Mouse (Mus musculus) right cerebral cortex, adult 2 months (tissue): Measurements from ENCODE around the gene Gpnmb.

Experiments
- DNase-seq, 2 experiments: peaks; one replicate each; pipeline ENCODE4 v3.0.0; 2021 to 2022; ENCODE audit warnings: low spot score in 2 of 2

Gpnmb gene

DNA sequence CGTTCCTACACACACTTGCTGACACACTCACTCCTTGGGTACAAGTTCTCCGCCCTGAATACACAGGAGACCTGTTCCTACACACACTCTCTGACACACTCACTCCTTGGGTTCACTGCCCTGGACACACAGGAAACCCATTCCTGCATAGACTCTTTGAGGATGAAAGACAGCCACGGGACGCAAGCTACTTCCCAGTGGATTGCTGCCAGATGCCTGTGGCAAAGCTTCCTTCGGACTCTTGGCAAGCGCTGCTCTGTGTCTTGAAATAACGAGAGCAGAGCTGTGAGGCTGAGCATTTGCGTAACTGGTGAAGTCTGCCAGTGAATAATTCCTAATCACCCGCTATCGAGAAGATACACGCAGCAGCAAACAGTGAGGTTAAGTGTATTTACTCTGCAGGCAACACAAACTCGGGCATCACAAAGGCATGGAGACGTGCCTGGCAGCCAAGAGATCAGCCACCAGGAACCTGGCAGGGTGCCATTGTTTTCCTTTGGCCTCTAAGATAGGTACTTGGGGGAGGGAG, 60.7 kb downstream of the Gpnmb start:
- peak; percentile 63 to 77 for DNase-seq

DNA sequence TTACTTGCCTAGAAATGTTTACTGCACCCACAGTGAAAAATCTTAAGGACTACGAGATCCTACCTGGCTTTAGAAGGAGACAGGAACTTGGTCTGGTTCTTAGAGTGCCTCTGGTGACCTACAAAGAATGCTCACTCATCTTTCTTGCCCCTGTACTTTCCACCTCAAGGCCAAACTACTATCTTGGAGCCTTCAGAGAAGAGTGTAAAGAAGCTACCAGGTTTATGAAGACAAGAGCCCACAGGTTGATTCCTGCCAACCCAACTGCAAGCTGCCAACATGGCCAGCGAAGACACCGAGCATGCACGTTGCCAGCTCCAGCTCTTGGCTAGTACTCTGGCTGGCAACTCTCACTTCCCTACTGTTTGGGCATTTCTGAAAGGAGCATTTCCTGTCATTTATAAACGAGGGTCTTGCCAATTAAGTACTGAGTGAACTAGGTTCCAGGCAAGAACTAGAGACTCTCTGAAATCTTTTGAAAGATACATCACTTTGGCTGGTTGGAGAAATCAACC, 61.3 kb downstream of the Gpnmb start:
- DNase-seq, result no peak

DNA sequence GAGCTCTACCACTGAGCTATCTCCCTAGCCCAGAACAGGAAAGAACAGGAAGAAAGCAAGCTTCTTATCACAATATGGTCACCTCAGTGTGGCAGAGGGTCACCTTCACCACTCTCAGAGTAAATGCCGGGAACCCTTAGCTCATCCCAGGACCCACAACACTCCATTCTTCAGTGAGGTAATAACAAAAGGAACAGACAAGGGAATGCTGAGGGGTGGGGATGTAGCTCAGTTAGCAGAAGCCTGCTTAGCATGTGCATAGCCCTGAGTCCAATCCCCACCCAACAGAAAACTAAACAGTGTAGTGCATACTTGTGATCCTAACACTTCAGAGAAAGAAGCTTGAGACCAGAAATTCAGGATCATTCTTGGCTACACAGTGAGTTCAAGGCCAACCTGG, 62.7 kb downstream of the Gpnmb start:
- DNase-seq, result no peak

DNA sequence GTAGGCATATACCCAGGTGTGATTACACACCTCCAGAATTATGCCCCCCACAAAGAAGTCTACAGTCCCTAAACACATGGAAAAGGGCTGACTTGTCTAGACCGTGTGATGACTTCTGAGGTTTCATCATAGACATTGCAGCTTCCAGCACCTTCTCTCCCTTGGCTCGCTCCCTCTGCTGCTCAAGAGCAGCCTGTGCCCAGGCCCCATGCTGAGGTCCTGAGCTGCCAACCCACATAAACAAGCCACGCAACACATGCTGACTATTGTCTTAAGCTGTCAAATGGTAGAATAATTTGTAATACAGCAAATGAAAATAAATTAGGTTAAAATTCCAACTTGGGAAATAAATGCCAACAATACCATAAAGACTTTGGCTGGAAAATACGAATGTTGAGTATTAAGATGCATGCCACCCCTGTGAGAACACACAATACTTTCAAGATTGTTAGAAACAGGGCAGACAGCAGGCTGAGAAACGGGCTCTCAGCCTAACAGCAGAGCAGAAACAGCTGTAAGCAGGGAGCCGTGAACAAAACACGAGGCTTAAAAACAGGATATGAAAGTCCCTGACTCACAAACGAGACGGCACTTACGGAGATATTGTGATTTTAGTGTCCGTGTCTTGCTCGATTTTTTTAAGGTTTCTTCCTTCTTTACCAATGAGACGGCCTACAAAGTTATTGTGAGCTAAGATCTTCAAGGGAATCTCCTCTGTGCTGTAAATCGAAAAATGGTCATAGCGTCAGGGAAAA, 70.6 kb downstream of the Gpnmb start:
- DNase-seq, result no peak

DNA sequence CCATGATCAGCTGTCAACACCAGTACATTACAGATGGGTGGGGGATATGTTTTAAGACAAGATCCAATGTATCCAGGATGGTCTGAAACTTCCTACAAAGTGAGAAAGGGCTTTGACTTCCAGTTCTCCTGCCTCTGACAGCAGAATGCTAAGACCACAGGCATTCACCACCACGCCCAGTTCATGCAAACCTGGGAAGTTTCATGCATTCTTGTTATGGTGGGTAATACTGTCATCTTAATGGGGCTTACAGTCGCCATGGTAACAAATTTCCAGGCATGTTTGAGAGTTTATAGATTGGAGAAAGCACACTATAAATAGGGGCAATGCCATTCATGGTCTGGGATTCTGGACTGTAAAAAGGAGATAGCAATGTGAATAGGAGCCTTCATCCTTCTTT, 72.8 kb downstream of the Gpnmb start:
- no peak for DNase-seq

DNA sequence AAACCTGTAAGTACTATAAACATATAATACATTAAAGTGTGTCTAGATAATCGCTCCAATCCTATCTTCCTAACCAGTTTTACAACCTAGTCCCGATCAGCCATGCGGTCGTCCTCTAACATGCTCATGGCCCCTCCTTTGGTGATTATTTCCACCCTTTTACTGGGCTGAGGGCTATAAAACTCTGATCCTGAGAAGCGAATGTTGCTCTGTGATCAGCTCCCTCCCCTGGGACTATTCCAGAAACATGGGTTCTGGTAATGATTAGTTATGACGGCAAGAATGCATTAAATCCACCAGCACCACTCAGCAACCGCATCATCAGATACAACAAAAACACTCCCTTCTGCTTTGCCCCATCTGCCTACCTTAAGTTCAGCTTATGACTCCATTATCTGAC, 77.5 kb downstream of the Gpnmb start:
- DNase-seq, result no peak

DNA sequence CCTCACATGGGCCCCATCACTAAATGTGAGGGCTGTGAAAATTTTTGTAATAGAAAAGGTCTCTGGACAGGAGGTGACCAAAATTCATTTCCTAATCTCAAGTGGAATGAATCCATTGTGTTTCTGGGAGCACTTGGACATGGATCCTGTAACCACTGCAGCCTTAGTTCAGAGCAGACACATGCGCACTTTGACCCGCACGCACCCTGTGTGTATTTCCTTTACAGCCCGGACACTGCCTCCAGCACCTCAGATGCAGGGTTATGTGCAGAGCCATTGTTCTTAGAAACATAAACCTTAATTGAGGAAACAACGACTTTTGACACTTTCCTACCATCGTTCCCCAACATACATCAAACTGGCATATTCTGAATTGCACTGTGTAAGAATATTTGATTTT, 78.1 kb downstream of the Gpnmb start:
- no peak for DNase-seq

DNA sequence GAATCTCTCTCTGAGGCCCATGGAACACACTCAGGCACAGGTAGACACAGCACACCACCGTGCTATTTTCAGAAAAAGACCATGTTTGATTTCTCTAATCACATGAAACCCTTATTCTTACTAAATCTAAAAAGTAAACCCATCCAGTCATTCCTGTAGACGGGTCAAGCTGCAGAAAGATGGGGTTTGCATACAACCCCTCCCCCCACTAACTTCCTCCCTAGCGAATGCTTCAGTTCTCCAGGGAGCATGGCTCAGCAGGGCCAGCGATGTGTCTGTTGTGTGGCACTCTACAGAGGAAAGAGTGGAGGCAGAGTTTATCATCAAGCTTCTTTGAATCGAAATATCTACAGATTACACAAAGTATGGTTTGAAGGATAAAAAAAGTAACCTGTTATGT, 79.2 kb downstream of the Gpnmb start:
- DNase-seq, result no peak

DNA sequence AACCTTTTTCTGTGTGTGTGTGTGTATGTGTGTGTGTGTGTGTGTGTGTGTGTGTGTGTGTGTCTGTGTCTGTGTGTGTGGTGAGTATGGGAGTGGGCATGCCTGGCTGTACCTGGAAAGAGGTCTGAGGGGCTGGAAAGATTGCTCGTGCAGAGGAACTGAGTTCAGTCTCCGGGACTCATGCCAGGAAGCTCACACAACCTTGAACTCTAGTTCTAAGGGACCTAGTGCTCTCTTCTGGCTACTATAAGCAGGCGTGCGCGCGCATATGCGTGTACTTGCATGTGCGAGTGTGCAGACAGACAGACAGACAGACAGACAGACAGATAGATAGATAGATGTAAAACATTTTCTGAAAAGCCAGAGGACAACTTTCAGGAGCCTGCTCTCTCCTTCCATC, 79.9 kb downstream of the Gpnmb start:
- DNase-seq, result no peak

DNA sequence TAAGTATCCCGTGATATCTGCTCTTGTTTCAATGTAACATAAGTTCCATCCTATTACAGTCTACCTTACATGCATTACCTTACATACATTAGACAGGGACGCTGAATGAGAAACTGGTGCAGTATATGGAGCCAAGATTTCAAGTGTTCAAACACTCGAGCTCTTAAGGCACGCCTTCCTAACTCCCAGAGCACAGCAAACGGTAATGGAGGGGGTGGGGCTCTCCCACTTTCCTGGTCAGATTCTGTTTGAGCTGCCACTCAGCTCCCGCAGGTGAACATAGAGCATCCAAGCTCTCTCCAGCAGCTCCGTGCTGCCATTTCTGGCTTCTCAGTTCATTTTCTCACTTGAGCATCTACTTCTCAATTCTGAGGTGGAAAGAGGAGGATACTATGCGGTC, 82.1 kb downstream of the Gpnmb start:
- no peak for DNase-seq

DNA sequence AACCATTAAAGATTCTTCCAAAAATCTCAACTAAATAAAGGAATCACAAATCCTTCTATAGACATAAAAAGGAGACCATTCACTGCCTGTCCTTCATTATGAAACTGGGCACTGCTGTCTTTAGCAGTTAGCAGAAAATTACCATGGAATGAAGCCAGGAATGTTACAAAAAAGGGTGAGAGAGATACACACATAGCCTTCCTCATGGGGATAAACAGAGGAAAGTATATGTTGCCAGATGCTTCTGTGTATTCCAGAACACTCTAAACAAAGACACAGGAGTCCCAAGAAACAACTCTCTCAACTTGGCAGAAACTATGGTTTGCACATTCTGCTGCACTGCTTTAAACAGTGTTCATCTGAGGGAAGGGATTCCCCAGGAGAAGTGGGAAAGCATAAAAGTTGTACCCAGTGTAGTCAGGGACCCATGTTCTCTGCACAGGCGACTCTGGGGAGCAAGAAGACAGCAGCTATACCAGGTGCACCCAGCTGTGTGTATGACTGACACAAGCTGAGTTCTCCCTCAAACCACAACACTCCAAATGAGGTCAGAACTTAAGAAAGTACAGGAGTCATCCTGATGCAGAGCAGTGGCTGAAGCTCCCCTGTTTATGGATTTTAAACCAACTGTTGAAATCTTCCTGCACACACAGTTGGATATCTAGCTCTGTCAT, 83.3 kb downstream of the Gpnmb start:
- DNase-seq, result no peak

DNA sequence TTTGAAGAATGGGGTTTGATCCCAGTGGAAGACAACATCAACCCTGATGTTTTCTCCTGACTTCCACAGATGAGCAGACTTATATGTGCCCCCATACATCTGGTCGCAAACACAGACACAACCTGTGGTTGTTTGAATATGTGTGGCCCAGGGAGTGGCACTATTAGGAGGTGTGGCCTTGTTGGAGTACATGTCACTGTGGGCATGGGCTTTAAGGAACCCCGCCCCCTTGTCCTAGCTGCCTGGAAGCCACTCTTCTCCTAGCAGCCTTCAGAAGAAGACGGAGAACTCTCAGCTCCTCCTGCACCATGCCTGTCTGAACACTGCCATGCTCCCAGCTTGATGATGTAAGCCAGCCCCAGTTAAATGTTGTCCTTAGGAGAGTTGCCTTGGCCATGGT, 84.0 kb downstream of the Gpnmb start:
- DNase-seq, result no peak
